Mouse (Mus musculus) midbrain, embryonic 11.5 days (tissue): ENCODE data around the gene Tprkb. TPM values are rescaled to one million over a fixed set of nuclear protein-coding genes. Genes with fewer than 3 reads are reported as not detected.
"Not testable (repeated sequence)": the region's sequence is repeated elsewhere in the genome, so short reads cannot be mapped to it uniquely, and the experiment has no call there.

Experiments
- ATAC-seq: fragments of 200-750 bp; cut with Nextera tagmentation; 2 replicates; pipeline ENCODE4 v1.8.0; 2017; ENCODE audit warnings: moderate TSS enrichment, moderate library complexity; ENCODE audit not compliant: low FRiP score
- DNase-seq: peaks from one replicate; pipeline ENCODE4 v3.0.0; 2015; ENCODE audit warnings: low spot score; ENCODE audit errors: missing footprints
- H3K27ac ChIP-seq: fragments of 300-500 bp; sonication (generic); 2 replicates; pipeline ENCODE4 v1.5.1; 2014; ENCODE audit warnings: low read depth, low read length
- H3K27me3 ChIP-seq: fragments of 300-500 bp; sonication (generic); 2 replicates; pipeline ENCODE4 v1.6.1; 2014; ENCODE audit warnings: mild to moderate bottlenecking, low read length, moderate library complexity, mixed read lengths; ENCODE audit not compliant: control insufficient read depth, insufficient read depth
- H3K36me3 ChIP-seq: fragments of 300-500 bp; sonication (generic); 2 replicates; pipeline ENCODE4 v1.6.1; 2014; ENCODE audit warnings: mild to moderate bottlenecking, low read length, moderate library complexity, mixed read lengths; ENCODE audit not compliant: control insufficient read depth, insufficient read depth
- H3K4me1 ChIP-seq: fragments of 300-500 bp; sonication (generic); 2 replicates; pipeline ENCODE4 v1.6.1; 2014; ENCODE audit warnings: low read length; ENCODE audit not compliant: control insufficient read depth, insufficient read depth
- H3K4me2 ChIP-seq: fragments of 300-500 bp; sonication (generic); 2 replicates; pipeline ENCODE4 v1.6.1; 2014; ENCODE audit warnings: mild to moderate bottlenecking, moderate library complexity
- H3K4me3 ChIP-seq: fragments of 300-500 bp; sonication (generic); 2 replicates; pipeline ENCODE4 v1.5.1; 2014; ENCODE audit warnings: low read depth, low read length
- H3K9ac ChIP-seq: fragments of 300-500 bp; sonication (generic); 2 replicates; pipeline ENCODE4 v1.6.1; 2014; ENCODE audit warnings: low read length
- H3K9me3 ChIP-seq: fragments of 300-500 bp; sonication (generic); 2 replicates; pipeline ENCODE4 v1.6.1; 2016; ENCODE audit warnings: low read length; ENCODE audit not compliant: control insufficient read depth
- WGBS: fragments of 180-500 bp; shearing (Covaris S2); extraction: QIAGEN DNeasy Blood & Tissue Kit; methylation state at CpG from one replicate; pipeline ENCODE4 v1.1.7; 2014; 5-methylcytosine and 5-hydroxymethylcytosine counted together
- polyA plus RNA-seq: library from polyadenylated mRNA; unstranded; fragments of >200 nt; fragmentation: Nextera tagmentation; extraction: Ambion mirVana; gene quantifications from 2 replicates; pipeline ENCODE4 v1.2.1, GENCODE M21; 2014

Tprkb gene
- polyA plus RNA-seq, 1 experiment from 2014 or later, result 33.6 TPM

DNA sequence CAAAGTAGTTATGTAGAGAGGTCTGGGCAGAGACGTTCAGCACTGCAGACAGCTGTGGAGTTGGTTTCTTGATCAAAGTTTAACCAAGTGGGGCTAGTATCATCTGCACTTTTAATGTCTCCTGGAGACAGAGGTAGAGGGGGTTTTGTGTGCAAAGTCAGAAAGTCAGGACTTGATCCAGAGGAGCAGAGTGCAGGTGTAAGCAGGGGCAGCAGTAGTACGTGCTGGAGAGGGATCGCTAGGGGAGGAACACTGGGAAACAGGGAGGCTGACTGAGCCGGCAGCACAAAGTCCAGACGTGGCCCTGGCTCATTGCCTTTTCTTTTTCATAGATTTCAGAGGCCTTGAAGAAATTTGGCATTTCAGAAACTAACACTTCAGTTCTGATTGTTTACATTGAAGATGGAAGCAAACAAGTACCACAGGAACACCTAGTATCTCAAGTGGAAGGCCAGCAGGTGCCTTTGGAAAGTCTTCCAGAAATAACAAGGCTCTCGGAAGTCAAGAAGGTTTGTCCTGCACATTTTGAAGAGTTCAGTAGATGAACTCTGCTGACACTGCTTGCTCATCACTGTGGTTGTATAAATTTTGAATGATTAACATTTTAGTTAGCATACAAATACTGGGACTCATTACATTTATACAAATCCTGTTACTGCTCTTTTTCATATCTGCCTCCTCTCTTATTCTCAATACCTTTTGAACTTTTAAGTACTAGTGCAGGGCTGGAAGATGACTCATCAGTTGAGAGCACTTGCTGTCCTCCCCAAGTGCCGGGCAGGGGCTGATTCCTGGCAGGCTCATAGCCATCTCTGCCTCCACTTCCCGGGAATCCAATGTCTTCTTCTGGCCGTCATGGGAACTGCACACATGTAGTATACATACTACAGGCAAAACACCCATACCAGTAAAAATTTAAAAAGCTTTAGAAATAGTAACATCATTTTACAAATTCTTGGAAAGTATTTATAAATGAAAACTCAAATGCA lies 16.1 kb downstream of the Tprkb start:
- no peak overlapping the region for H3K27ac ChIP-seq
- no peak overlapping the region for H3K9ac ChIP-seq
- 0 out of 2 replicates have a peak, but pooled peaks cover 2% of the 10 kb centered on the region for H3K36me3 ChIP-seq
- no peaks in the 10 kb centered on the region for H3K9me3 ChIP-seq
- DNase-seq (peak; percentile 53), ATAC-seq (no peak)
- WGBS, result 94% methylated on average over 9 of the region's 9 CpGs
- H3K4me3 ChIP-seq, result no peak overlapping the region
- H3K4me2 ChIP-seq, result no peak overlapping the region
- H3K27me3 ChIP-seq, result no peaks in the 10 kb centered on the region
- no peaks in the 10 kb centered on the region for H3K4me1 ChIP-seq

DNA sequence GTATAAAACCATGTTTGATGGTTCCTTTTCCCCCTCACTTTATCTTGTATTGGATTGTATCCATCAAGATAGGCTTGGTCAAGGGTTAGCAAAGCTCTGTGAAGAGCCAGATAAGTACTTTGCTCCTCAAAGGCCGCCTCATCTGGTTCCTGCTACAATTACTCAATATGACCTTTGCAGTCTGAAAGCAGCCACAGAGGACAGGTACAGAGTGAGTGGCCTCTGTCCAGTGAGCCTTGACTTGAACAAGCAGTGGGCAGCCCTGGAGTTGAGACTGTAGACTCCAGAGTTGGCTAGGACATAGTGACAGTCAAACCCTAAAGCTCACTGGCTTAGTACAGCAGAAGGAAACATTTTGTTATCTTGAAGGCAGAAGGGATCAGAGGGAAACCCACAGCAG lies 17.6 kb downstream of the Tprkb start:
- H3K4me1 ChIP-seq, result no peaks in the 10 kb centered on the region
- WGBS, result 81% methylated on average over 1 of the region's 1 CpGs
- no peak overlapping the region for H3K4me3 ChIP-seq
- H3K4me2 ChIP-seq, result no peak overlapping the region
- ATAC-seq (no peak), DNase-seq (no peak)
- H3K27me3 ChIP-seq, result no peaks in the 10 kb centered on the region
- H3K36me3 ChIP-seq, result 0 out of 2 replicates have a peak, but pooled peaks cover 2% of the 10 kb centered on the region
- H3K9ac ChIP-seq, result no peak overlapping the region
- no peak overlapping the region for H3K27ac ChIP-seq
- H3K9me3 ChIP-seq, result no peaks in the 10 kb centered on the region

DNA sequence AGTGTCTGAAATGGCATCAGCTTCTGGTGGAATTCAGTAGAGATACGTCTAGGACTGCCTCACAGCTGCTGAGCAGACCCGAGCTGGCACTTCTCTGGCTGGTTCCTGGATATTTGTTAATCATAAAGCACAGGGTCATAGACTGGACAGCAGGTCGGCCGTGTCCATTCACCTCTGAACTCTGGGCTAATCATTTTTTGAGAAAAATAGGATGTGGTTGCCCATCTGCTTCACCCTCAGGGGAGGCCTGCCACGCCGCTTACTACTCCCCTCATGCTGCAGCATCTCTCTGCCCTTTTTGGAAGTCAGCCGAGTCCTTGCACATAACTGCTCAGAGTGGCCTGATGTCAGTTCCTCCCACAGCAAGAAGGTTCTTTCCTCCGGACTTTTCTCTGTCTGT lies 22.4 kb downstream of the Tprkb start:
- DNase-seq (no peak), ATAC-seq (no peak)
- no peak overlapping the region for H3K27ac ChIP-seq
- H3K36me3 ChIP-seq, result no peaks in the 10 kb centered on the region
- H3K4me3 ChIP-seq, result no peak overlapping the region
- H3K9ac ChIP-seq, result no peak overlapping the region
- no peak overlapping the region for H3K4me2 ChIP-seq
- H3K4me1 ChIP-seq, result no peaks in the 10 kb centered on the region
- H3K9me3 ChIP-seq, result no peaks in the 10 kb centered on the region
- H3K27me3 ChIP-seq, result no peaks in the 10 kb centered on the region
- WGBS, result 85% methylated on average over 8 of the region's 8 CpGs

DNA sequence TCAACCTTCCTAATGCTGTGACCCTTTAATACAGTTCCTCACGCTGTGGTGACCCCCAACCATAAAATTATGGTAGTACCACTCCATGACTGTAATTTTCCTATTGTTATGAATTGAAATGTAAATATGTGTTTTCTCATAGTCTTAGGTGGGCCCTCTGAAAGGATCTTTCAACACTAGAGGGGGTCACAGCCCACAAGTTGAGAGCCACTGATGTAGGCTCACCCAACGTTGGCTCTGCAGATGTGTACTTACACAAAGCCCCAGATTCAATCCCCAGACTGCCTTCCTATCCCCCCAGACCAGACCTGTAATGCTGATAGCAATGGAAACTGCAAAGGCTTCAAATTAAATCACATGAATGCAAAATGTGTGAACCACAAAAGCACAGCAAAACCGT lies 24.0 kb downstream of the Tprkb start:
- no peak overlapping the region for H3K9ac ChIP-seq
- ATAC-seq, result no peak
- no peak for DNase-seq
- no peaks in the 10 kb centered on the region for H3K27me3 ChIP-seq
- H3K36me3 ChIP-seq, result no peaks in the 10 kb centered on the region
- no peaks in the 10 kb centered on the region for H3K4me1 ChIP-seq
- no peak overlapping the region for H3K4me3 ChIP-seq
- no peak overlapping the region for H3K4me2 ChIP-seq
- H3K9me3 ChIP-seq, result no peaks in the 10 kb centered on the region
- no peak overlapping the region for H3K27ac ChIP-seq
- 62% methylated on average over 3 of the region's 3 CpGs for WGBS

DNA sequence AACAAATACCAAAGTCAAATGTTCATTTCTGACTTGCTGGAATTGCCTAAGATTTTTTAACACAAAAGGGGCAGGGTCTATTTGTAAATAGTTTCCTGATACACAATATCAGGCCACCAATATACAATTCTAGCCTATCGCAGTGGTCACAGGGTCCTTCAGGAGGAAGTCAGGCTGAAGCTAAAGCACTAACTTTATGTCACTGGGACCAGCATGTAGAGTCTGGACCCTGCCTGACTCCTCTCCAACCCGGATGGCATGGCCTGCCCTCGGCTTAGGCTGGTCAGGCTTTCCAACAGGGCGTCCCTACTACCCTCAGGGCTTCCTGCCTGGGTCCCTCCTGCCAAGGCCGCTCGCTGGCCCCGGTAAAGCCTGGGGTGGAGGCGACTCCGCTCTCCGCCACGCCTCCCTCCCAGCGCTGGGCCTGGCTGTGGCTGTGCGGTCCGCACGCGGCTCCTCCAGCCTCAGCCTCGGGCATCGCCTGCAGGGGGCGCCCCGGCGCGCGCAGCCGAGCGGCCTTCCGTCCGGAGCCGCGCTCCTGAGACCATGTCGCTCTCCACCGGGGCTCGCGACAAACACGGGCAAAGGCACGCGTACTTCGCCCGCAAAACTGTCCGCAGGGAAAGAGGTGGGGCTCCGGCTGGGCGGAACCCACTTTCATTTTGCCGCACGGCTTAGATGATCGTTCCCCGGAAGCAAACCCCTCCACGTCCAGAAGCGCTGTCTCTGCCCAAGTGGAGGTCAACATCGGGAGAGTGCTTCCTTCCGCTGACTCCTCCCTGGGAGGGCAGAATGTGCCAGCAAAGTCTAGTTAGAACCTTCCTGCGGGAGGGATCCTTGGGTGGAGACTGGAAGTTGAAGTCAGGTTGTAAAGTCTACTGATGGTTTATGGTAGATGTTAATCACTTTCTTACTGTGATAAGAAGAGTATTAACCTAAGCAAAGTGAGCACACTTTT lies 25.1 kb downstream of the Tprkb start:
- not testable (repeated sequence) for H3K27me3 ChIP-seq, H3K4me1 ChIP-seq, H3K27ac ChIP-seq, H3K9me3 ChIP-seq, H3K36me3 ChIP-seq
- peak overlapping the region; percentile 57; the same call in 1 of the 2 replicates for H3K9ac ChIP-seq
- peak; percentile 97 for DNase-seq
- peak; percentile 97 for ATAC-seq
- H3K4me2 ChIP-seq, result peak overlapping the region; percentile 42
- peak overlapping the region; percentile 28 for H3K4me3 ChIP-seq
- 2% methylated on average over 49 of the region's 50 CpGs for WGBS

DNA sequence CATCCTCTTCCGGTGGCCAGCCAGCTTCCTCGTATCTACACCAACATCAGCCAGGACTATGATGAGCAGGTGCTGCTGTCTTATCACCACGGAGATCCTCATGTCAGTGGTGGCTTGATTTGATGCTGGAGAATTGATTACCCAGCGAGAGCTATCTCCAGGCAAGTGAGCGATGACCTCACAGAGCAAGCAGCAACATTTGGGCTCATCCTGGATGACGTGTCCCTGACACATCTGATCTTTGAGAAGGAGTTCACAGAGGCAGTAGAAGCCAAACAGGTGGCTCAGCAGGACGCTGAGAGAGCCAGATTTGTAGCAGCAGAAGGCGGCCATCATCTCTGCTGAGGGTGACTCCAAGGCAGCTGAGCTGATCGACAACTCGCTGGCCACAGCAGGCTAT lies 27.0 kb downstream of the Tprkb start:
- no peaks in the 10 kb centered on the region for H3K27me3 ChIP-seq
- no peaks in the 10 kb centered on the region for H3K4me1 ChIP-seq
- H3K36me3 ChIP-seq, result no peaks in the 10 kb centered on the region; the same call in 1 of the 2 replicates
- no peak overlapping the region for H3K27ac ChIP-seq
- DNase-seq (no peak), ATAC-seq (no peak)
- H3K9me3 ChIP-seq, result no peaks in the 10 kb centered on the region
- 82% methylated on average over 10 of the region's 10 CpGs for WGBS
- no peak overlapping the region for H3K4me2 ChIP-seq
- no peak overlapping the region for H3K4me3 ChIP-seq
- H3K9ac ChIP-seq, result no peak overlapping the region

DNA sequence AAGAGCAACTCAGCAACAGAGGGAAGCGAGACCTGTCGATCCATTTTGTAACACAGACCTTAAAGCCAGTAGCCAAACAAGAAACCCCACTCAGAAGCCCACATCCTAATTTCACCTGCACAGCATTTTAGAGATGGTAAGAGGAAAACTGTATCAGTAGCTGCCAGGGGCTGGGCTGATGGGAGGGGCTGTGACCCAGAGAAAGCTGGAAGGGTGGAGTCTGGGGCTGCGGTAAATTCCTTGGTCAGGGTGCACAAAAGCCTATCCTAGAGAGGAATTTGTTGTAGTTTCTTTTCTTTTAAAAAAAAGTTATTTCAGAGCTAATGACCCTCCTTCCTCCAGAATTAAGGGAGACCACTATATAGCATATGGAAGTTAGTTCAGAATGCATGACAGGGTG lies 30.8 kb downstream of the Tprkb start:
- Histone ChIP-seq H3K9me3 (no peaks in the 10 kb centered on the region), H3K4me1 (no peaks in the 10 kb centered on the region), H3K36me3 (peaks cover 17% of the 10 kb centered on the region), H3K27me3 (no peaks in the 10 kb centered on the region), H3K4me2 (no peak overlapping the region), H3K4me3 (no peak overlapping the region), H3K27ac (no peak overlapping the region), H3K9ac (no peak overlapping the region)
- ATAC-seq, result no peak
- no peak for DNase-seq
- WGBS, result 95% methylated on average over 3 of the region's 3 CpGs

DNA sequence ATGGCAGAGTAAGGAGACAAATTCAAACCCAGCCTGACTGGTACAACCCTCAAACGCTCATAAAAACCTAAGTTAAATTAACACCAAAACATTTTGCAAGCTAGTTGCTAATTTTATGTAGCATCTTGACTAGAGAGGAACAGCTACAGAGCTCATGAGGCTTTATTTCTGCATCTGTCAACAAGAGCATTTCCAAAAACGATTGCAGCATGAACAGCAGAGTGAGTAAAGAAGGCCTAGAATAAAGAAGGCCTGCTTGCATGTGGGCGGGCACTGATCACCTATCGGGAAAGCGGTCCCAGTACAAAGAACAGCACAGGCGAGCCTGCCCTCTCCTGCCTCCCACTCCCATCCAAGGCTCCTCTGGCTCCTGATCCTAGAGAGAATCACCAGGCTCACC lies 36.9 kb downstream of the Tprkb start:
- Histone ChIP-seq H3K27ac (no peak overlapping the region), H3K27me3 (no peaks in the 10 kb centered on the region), H3K4me3 (no peak overlapping the region), H3K9ac (no peak overlapping the region), H3K36me3 (peaks cover 39% of the 10 kb centered on the region), H3K9me3 (no peaks in the 10 kb centered on the region), H3K4me2 (no peak overlapping the region), H3K4me1 (no peaks in the 10 kb centered on the region)
- 81% methylated on average over 6 of the region's 6 CpGs for WGBS
- no peak for ATAC-seq
- no peak for DNase-seq
